Mouse (Mus musculus): ENCODE results near the gene Rragd.

GRCm38 (mm10) chr4:33006844-33007243, 24.0 kb downstream of the Rragd start:
- no peak for TF ChIP-seq CTCF (IDR thresholded peaks at IDR 0.05; ENCODE audit: low read depth)
- TF ChIP-seq EP300 (IDR thresholded peaks at IDR 0.05; ENCODE audit: low read depth), result no peak

All from liver, postnatal 0 days (tissue).